Mouse (Mus musculus): ENCODE data around the gene Tmem52. TPM values are rescaled to one million over a fixed set of nuclear protein-coding genes. Genes with fewer than 3 reads are reported as not detected.
"Not testable (repeated sequence)": the region's sequence is repeated elsewhere in the genome, so short reads cannot be mapped to it uniquely, and the experiment has no call there.

Tmem52 gene
- 9.1 and 9.7 TPM in 2 replicates for polyA plus RNA-seq (2012; rRNA removed)

- no peak for DNase-seq (ENCODE audit: low read depth)
Measured at GRCm38 (mm10) chr4:155468952-155469351, at the start of gene Tmem52. Gene Tmem52 (plus strand): TSS chr4:155469114.

- DNase-seq (ENCODE audit: low read depth): no peak
Measured at GRCm38 (mm10) chr4:155420137-155420536, 48.8 kb upstream of the Tmem52 start.

- DNase-seq (ENCODE audit: low read depth): not testable (repeated sequence)
Measured at GRCm38 (mm10) chr4:155421412-155422370, 47.2 kb upstream of the Tmem52 start.

- DNase-seq (ENCODE audit: low read depth): no peak
Measured at GRCm38 (mm10) chr4:155423988-155424387, 44.9 kb upstream of the Tmem52 start.

GRCm38 (mm10) chr4:155426272-155426671, 42.6 kb upstream of the Tmem52 start:
- no peak for DNase-seq (ENCODE audit: low read depth)

- no peak for DNase-seq (ENCODE audit: low read depth)
Measured at GRCm38 (mm10) chr4:155428442-155428841, 40.5 kb upstream of the Tmem52 start.

- DNase-seq (ENCODE audit: low read depth): no peak
Measured at GRCm38 (mm10) chr4:155429202-155429601, 39.7 kb upstream of the Tmem52 start.

- no peak for DNase-seq (ENCODE audit: low read depth)
Measured at GRCm38 (mm10) chr4:155432358-155432757, 36.6 kb upstream of the Tmem52 start.

GRCm38 (mm10) chr4:155433993-155434392, 34.9 kb upstream of the Tmem52 start:
- DNase-seq (ENCODE audit: low read depth): no peak

GRCm38 (mm10) chr4:155442808-155443207, 26.1 kb upstream of the Tmem52 start:
- DNase-seq (ENCODE audit: low read depth): no peak

GRCm38 (mm10) chr4:155451597-155451996, 17.3 kb upstream of the Tmem52 start:
- DNase-seq (ENCODE audit: low read depth): no peak

GRCm38 (mm10) chr4:155458575-155458974, 10.3 kb upstream of the Tmem52 start:
- DNase-seq (ENCODE audit: low read depth): no peak

GRCm38 (mm10) chr4:155463050-155463449, 5.9 kb upstream of the Tmem52 start:
- no peak for DNase-seq (ENCODE audit: low read depth)

- no peak for DNase-seq (ENCODE audit: low read depth)
Measured at GRCm38 (mm10) chr4:155463611-155464010, 5.3 kb upstream of the Tmem52 start.

GRCm38 (mm10) chr4:155464061-155464460, 4.9 kb upstream of the Tmem52 start:
- DNase-seq (ENCODE audit: low read depth): no peak

GRCm38 (mm10) chr4:155465607-155466006, 3.3 kb upstream of the Tmem52 start:
- no peak for DNase-seq (ENCODE audit: low read depth)

GRCm38 (mm10) chr4:155466080-155466479, 2.8 kb upstream of the Tmem52 start:
- no peak for DNase-seq (ENCODE audit: low read depth)

- no peak for DNase-seq (ENCODE audit: low read depth)
Measured at GRCm38 (mm10) chr4:155467237-155468010, 1.5 kb upstream of the Tmem52 start.

GRCm38 (mm10) chr4:155469590-155470262, 812 bp downstream of the Tmem52 start:
- no peak for DNase-seq (ENCODE audit: low read depth)

GRCm38 (mm10) chr4:155470263-155470953, 1.5 kb downstream of the Tmem52 start:
- no peak for DNase-seq (ENCODE audit: low read depth)

- DNase-seq (ENCODE audit: low read depth): no peak
Measured at GRCm38 (mm10) chr4:155470997-155471396, 2.1 kb downstream of the Tmem52 start.

Measured in gonadal fat pad, adult 2 months (tissue).